Mouse (Mus musculus): Measurements from ENCODE around the gene Gatd1.

Gatd1 gene

GRCm38 (mm10) chr7:141443081-141443821, 29.3 kb upstream of the Gatd1 start:
- in situ Hi-C loops (cut with MboI, MseI): no loop called here

- in situ Hi-C loops (cut with MboI, MseI): no loop called here
Measured at GRCm38 (mm10) chr7:141442199-141442598, 28.3 kb upstream of the Gatd1 start.

- in situ Hi-C loops (cut with MboI, MseI): no loop called here
Measured at GRCm38 (mm10) chr7:141441460-141441859, 27.5 kb upstream of the Gatd1 start.

GRCm38 (mm10) chr7:141440613-141441012, 26.7 kb upstream of the Gatd1 start:
- in situ Hi-C loops (cut with MboI, MseI): no loop called here

GRCm38 (mm10) chr7:141439811-141440210, 25.9 kb upstream of the Gatd1 start:
- in situ Hi-C loops (cut with MboI, MseI): no loop called here

GRCm38 (mm10) chr7:141439140-141439679, 25.3 kb upstream of the Gatd1 start:
- in situ Hi-C loops (cut with MboI, MseI): no loop called here

- in situ Hi-C loops (cut with MboI, MseI): no loop called here
Measured at GRCm38 (mm10) chr7:141438201-141438968, 24.4 kb upstream of the Gatd1 start.

GRCm38 (mm10) chr7:141437178-141438120, 23.5 kb upstream of the Gatd1 start, which contains the start of gene Slc25a22:
Gene Slc25a22, minus strand, starts transcription at chr7:141437892.
- in situ Hi-C loops (cut with MboI, MseI): no loop called here

GRCm38 (mm10) chr7:141436523-141436892, 22.6 kb upstream of the Gatd1 start:
- in situ Hi-C loops (cut with MboI, MseI): no loop called here

GRCm38 (mm10) chr7:141435856-141436522, 22.1 kb upstream of the Gatd1 start:
- in situ Hi-C loops (cut with MboI, MseI): no loop called here

- in situ Hi-C loops (cut with MboI, MseI): no loop called here
Measured at GRCm38 (mm10) chr7:141435129-141435855, 21.4 kb upstream of the Gatd1 start.

- in situ Hi-C loops (cut with MboI, MseI): no loop called here
Measured at GRCm38 (mm10) chr7:141434464-141434863, 20.5 kb upstream of the Gatd1 start.

- in situ Hi-C loops (cut with MboI, MseI): no loop called here
Measured at GRCm38 (mm10) chr7:141433517-141434400, 19.8 kb upstream of the Gatd1 start.

- in situ Hi-C loops (cut with MboI, MseI): no loop called here
Measured at GRCm38 (mm10) chr7:141432741-141433516, 19.0 kb upstream of the Gatd1 start.

GRCm38 (mm10) chr7:141432186-141432611, 18.3 kb upstream of the Gatd1 start:
- in situ Hi-C loops (cut with MboI, MseI): no loop called here

GRCm38 (mm10) chr7:141431434-141432185, 17.7 kb upstream of the Gatd1 start:
- in situ Hi-C loops (cut with MboI, MseI): no loop called here

GRCm38 (mm10) chr7:141430585-141431240, 16.8 kb upstream of the Gatd1 start:
- in situ Hi-C loops (cut with MboI, MseI): no loop called here
